Mouse (Mus musculus) CH12.LX (cell line): Measurements from ENCODE around the gene Far1.

ENCODE experiments used
- CHD1 ChIP-seq: IDR thresholded peaks from 2 replicates; pipeline ENCODE4 v1.6.1; 2012; ENCODE audit warnings: low read depth, low read length, improper control_type of control experiment, inconsistent platforms
- CHD2 ChIP-seq: IDR thresholded peaks from 2 replicates; pipeline ENCODE4 v1.6.1; 2011; ENCODE audit warnings: low read length, improper control_type of control experiment
- CTCF ChIP-seq, 2 experiments: IDR thresholded peaks in 1 of 2; conservative IDR thresholded peaks in 1 of 2; 2 replicates each; pipeline ENCODE4 v1.5.1; 2011 to 2012; ENCODE audit warnings: low read depth in 2 of 2, low read length in 2 of 2, improper control_type of control experiment in 1 of 2, inconsistent platforms in 1 of 2, mild to moderate bottlenecking in 1 of 2, moderate library complexity in 1 of 2
- E2F4 ChIP-seq: IDR thresholded peaks from 2 replicates; pipeline ENCODE4 v1.6.1; 2011; ENCODE audit warnings: low read depth, low read length, improper control_type of control experiment; ENCODE audit not compliant: insufficient replicate concordance
- MAFK ChIP-seq: IDR thresholded peaks from 2 replicates; pipeline ENCODE4 v1.6.1; 2011; ENCODE audit warnings: low read length, improper control_type of control experiment; ENCODE audit not compliant: insufficient replicate concordance
- MAX ChIP-seq: IDR thresholded peaks from 2 replicates; pipeline ENCODE4 v1.6.1; 2011; ENCODE audit warnings: low read length, improper control_type of control experiment
- MXI1 ChIP-seq: IDR thresholded peaks from 2 replicates; pipeline ENCODE4 v1.6.1; 2011; ENCODE audit warnings: mild to moderate bottlenecking, low read depth, low read length, improper control_type of control experiment
- MYC ChIP-seq: IDR thresholded peaks from 2 replicates; pipeline ENCODE4 v1.6.1; 2011; ENCODE audit warnings: low read depth, mild to moderate bottlenecking, improper control_type of control experiment, low read length
- POLR2A ChIP-seq: IDR thresholded peaks from 2 replicates; pipeline ENCODE4 v1.6.1; 2011; ENCODE audit warnings: low read depth, mild to moderate bottlenecking, improper control_type of control experiment, low read length
- SMC3 ChIP-seq: IDR thresholded peaks from 2 replicates; pipeline ENCODE4 v1.6.1; 2011; ENCODE audit warnings: low read depth, low read length, improper control_type of control experiment
- UBTF ChIP-seq: IDR thresholded peaks from 2 replicates; pipeline ENCODE4 v1.6.1; 2012; ENCODE audit warnings: low read depth, mild to moderate bottlenecking, inconsistent platforms, low read length, improper control_type of control experiment, moderate library complexity
- USF2 ChIP-seq: conservative IDR thresholded peaks from 2 replicates; pipeline ENCODE4 v1.6.1; 2011; ENCODE audit warnings: low read depth, low read length, improper control_type of control experiment
- ZC3H11A ChIP-seq: IDR thresholded peaks from 2 replicates; pipeline ENCODE4 v1.6.1; 2012; ENCODE audit warnings: low read depth, mild to moderate bottlenecking, inconsistent platforms, low read length, improper control_type of control experiment

DNA sequence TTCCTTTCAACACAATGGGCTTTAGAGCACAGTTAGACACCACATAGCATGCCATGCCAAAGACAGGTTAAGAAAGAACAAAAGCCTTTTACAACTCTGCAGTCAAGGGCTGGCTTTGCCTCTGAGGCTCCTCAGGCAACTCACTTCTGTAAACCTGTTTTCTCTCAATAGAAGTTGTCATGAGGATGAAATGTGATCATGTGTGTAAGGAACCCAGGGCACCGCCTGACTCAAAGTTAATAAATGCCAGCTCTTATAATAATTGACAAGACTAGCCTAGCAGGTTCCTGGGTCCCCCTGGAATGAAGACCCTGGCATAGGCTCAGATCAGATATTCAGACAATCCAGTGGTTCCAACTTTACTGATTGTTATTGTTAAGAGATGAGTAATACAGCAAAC is 77.5 kb downstream of the Far1 start:
- TF ChIP-seq CTCF (conservative IDR thresholded peaks at IDR 0.05 in 1 of 2, IDR thresholded peaks at IDR 0.05 in 1 of 2; ENCODE audit: low read depth in 2 of 2, low read length in 2 of 2), result no peak
- no peak for TF ChIP-seq MAX
- no peak for TF ChIP-seq CHD2
- TF ChIP-seq MXI1, result no peak
- TF ChIP-seq ZC3H11A, result no peak
- no peak for TF ChIP-seq POLR2A
- TF ChIP-seq UBTF, result no peak
- no peak for TF ChIP-seq USF2
- TF ChIP-seq MYC, result no peak
- no peak for TF ChIP-seq SMC3
- TF ChIP-seq MAFK, result no peak
- TF ChIP-seq CHD1, result no peak
- TF ChIP-seq E2F4, result no peak
